Mouse (Mus musculus): Measurements from ENCODE around the gene Pdlim4. TPM values are rescaled to one million over a fixed set of nuclear protein-coding genes. Genes with fewer than 3 reads are reported as not detected.
"Not testable (repeated sequence)": the region's sequence is repeated elsewhere in the genome, so short reads cannot be mapped to it uniquely, and the experiment has no call there.

Gene Pdlim4
- polyA plus RNA-seq, 1 experiment = 20.0 TPM

DNA sequence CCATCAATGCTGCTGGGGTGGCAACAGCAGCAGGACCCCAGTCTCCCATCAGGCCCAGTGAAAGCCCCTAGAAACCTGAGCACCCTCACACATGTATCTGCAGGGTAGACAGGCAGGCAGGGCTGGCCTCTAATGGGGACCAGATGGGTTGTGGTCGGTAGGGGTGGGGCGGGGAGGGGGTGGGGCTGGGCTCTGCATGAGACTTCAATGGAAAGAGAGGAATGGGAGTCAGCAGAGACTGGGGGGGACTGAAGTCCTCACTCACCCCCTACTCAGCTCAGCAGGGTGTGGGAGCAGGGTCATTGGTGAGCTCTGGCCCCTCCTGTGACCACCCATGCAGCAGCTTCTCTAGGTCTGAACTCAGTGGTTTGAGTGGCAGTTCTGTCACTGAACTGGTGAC is 11.4 kb downstream of the Pdlim4 start:
- no peak for TF ChIP-seq CTCF (IDR thresholded peaks at IDR 0.05; ENCODE audit: borderline replicate concordance, insufficient read depth, low read length)
- TF ChIP-seq POLR2A (IDR thresholded peaks at IDR 0.05; ENCODE audit: low read depth, low read length) = no peak
- H3K4me1 ChIP-seq (ENCODE audit: control insufficient read depth, insufficient read depth, low read length) = peaks cover 24% of the 10 kb centered on the region
- no peak overlapping the region for H3K27ac ChIP-seq (ENCODE audit: insufficient read depth, low read length)
- no peak overlapping the region for H3K4me3 ChIP-seq (ENCODE audit: insufficient read depth, low read length)

DNA sequence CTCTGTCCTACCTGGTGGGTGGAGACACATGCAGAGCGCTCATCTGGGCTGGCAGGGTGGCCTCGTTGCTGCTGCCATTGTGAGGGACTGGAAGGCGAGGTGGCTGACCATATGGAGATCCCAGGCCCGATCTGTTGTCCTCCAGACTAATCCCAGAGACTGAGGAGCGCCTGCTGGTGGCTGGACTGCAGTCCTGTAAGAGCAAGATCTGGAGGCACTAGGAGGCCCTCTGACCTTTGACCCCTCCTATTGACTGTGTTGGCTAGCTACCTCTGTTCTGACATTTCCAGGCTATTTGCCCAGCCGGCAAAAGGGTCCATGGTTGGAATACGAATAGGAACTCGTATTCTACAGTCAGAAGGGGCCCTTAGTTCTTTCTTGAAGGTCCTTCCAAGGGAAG is 12.7 kb downstream of the Pdlim4 start:
- Histone ChIP-seq H3K27ac (ENCODE audit: insufficient read depth, low read length) (no peak overlapping the region), H3K4me3 (ENCODE audit: insufficient read depth, low read length) (no peak overlapping the region), H3K4me1 (ENCODE audit: control insufficient read depth, insufficient read depth, low read length) (peaks cover 15% of the 10 kb centered on the region)
- no peak for TF ChIP-seq CTCF (IDR thresholded peaks at IDR 0.05; ENCODE audit: borderline replicate concordance, insufficient read depth, low read length)
- no peak for TF ChIP-seq POLR2A (IDR thresholded peaks at IDR 0.05; ENCODE audit: low read depth, low read length)

DNA sequence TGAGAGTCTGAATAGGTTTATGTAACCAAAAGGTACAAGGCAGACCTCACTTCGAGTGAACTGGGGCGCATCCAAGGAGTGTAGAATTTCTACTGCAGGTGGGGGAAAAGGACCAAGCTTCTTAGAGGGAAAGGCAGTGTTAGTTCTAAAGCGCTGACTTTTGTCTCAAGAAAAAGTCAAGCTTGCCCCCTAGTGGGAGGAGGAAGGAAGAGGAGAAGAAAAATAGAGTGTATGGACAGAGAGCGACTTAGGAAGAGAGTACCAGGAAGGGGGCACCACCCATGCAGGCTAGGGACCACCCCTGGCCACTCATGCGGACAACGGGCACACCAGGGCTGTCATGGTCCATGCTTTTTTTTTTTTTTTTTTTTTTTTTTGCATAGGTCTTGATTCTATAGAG is 14.6 kb downstream of the Pdlim4 start:
- Histone ChIP-seq H3K4me3 (ENCODE audit: insufficient read depth, low read length) (no peak overlapping the region), H3K27ac (ENCODE audit: insufficient read depth, low read length) (no peak overlapping the region), H3K4me1 (ENCODE audit: control insufficient read depth, insufficient read depth, low read length) (peaks cover 10% of the 10 kb centered on the region; the same call in 1 of the 2 replicates)
- TF ChIP-seq CTCF (IDR thresholded peaks at IDR 0.05; ENCODE audit: borderline replicate concordance, insufficient read depth, low read length) = no peak
- no peak for TF ChIP-seq POLR2A (IDR thresholded peaks at IDR 0.05; ENCODE audit: low read depth, low read length)

- Histone ChIP-seq H3K4me1 (ENCODE audit: control insufficient read depth, insufficient read depth, low read length) (peaks cover 8% of the 10 kb centered on the region; the same call in 1 of the 2 replicates), H3K4me3 (ENCODE audit: insufficient read depth, low read length) (no peak overlapping the region), H3K27ac (ENCODE audit: insufficient read depth, low read length) (no peak overlapping the region)
- no peak for TF ChIP-seq POLR2A (IDR thresholded peaks at IDR 0.05; ENCODE audit: low read depth, low read length)
- TF ChIP-seq CTCF (IDR thresholded peaks at IDR 0.05; ENCODE audit: borderline replicate concordance, insufficient read depth, low read length) = no peak
Measured at GRCm38 (mm10) chr11:54053090-54053489, 15.7 kb downstream of the Pdlim4 start.

DNA sequence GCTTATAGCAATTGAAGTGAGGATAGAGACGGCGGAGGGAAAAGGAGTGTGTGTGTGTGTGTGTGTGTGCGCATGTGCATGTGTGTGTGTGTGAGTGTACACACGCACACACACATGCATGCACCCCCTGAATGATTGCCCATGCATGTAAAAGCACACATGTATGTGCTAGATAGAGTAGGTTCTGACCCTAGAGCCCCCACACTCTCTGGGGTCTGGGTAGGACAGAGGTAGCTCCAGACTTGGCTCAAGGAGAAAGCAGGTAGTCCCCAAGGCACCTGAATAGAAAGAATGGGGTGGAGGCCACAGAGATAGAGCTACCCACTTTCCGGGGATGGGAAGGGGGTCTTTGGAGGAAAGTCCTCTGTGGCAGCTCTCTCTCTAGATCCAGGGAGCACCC is 16.7 kb downstream of the Pdlim4 start:
- no peak overlapping the region for H3K27ac ChIP-seq (ENCODE audit: insufficient read depth, low read length)
- TF ChIP-seq CTCF (IDR thresholded peaks at IDR 0.05; ENCODE audit: borderline replicate concordance, insufficient read depth, low read length) = no peak
- TF ChIP-seq POLR2A (IDR thresholded peaks at IDR 0.05; ENCODE audit: low read depth, low read length) = no peak

DNA sequence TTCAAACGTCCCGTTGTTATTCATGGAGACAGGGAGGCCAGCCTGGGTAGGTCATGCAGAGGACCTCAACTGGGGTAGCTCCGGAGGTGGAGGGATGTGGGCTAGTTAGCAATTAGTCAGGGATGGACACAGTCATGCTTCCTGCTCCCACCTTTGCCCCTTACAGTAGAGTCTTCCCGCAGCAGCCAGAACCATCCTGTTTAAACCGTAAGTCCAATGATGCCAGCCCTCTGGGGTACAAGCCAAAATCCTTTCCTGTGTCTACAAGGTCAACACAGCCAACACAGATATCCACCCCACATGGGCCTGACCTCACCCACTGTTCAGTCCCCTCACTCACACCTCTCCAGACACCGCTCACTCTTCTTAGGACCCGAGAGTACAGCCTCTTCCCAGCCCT is 17.7 kb downstream of the Pdlim4 start:
- Histone ChIP-seq H3K27ac (ENCODE audit: insufficient read depth, low read length) (no peak overlapping the region), H3K4me1 (ENCODE audit: control insufficient read depth, insufficient read depth, low read length) (no peaks in the 10 kb centered on the region), H3K4me3 (ENCODE audit: insufficient read depth, low read length) (no peak overlapping the region)
- no peak for TF ChIP-seq POLR2A (IDR thresholded peaks at IDR 0.05; ENCODE audit: low read depth, low read length)
- TF ChIP-seq CTCF (IDR thresholded peaks at IDR 0.05; ENCODE audit: borderline replicate concordance, insufficient read depth, low read length) = no peak

More for the DNA sequence above, 16.7 kb downstream of the Pdlim4 start:
- H3K4me1 ChIP-seq (ENCODE audit: control insufficient read depth, insufficient read depth, low read length) = peaks cover under 1% of the 10 kb centered on the region; the same call in 1 of the 2 replicates
- no peak overlapping the region for H3K4me3 ChIP-seq (ENCODE audit: insufficient read depth, low read length)

DNA sequence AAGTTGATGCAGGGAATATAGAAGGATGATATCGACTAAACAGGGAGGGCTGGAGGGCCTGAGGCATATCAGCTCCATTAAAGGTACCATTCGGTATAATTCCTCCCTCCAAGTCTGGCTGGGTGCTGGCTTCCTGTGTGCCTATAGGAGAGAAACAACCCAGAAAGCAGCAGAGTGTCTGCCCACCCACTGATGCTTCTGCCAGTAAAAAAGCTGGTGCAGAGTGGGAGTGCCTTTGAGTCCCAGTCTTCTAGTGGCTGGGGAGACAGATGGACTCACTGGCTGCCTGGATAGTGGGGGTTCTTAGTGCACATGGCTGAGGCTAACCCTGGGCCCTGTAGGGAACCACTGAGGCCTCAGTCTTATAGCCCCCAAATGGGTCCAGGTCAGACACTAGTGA is 18.6 kb downstream of the Pdlim4 start:
- Histone ChIP-seq H3K27ac (ENCODE audit: insufficient read depth, low read length) (no peak overlapping the region), H3K4me3 (ENCODE audit: insufficient read depth, low read length) (no peak overlapping the region)
- TF ChIP-seq CTCF (IDR thresholded peaks at IDR 0.05; ENCODE audit: borderline replicate concordance, insufficient read depth, low read length) (no peak), POLR2A (IDR thresholded peaks at IDR 0.05; ENCODE audit: low read depth, low read length) (no peak)

DNA sequence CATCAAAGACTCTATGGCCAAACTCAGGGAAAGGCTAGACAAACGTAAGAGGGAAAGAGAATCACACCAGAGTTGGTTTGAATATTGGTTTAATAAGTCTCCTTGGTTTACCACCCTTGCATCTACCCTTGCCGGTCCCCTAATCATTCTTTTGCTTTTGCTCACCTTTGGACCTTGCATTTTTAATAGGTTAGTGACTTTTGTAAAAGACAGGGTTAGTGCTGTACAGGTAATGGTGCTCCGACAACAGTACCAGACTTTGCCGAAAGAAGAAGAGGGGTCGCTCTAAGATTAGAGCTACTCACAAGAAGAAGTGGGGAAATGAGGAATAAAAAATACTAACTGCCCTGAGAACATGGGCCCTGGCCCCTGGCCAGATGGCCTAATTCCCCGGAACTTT is 28.1 kb downstream of the Pdlim4 start:
- no peaks in the 10 kb centered on the region for H3K4me1 ChIP-seq (ENCODE audit: control insufficient read depth, insufficient read depth, low read length)
- TF ChIP-seq CTCF (IDR thresholded peaks at IDR 0.05; ENCODE audit: borderline replicate concordance, insufficient read depth, low read length) (no peak), POLR2A (IDR thresholded peaks at IDR 0.05; ENCODE audit: low read depth, low read length) (no peak)

More for the DNA sequence above, 18.6 kb downstream of the Pdlim4 start:
- no peaks in the 10 kb centered on the region for H3K4me1 ChIP-seq (ENCODE audit: control insufficient read depth, insufficient read depth, low read length)

GRCm38 (mm10) chr11:54032872-54033271 is 35.9 kb downstream of the Pdlim4 start:
- not testable (repeated sequence) for H3K27ac ChIP-seq (ENCODE audit: insufficient read depth, low read length); H3K4me3 ChIP-seq (ENCODE audit: insufficient read depth, low read length); H3K4me1 ChIP-seq (ENCODE audit: control insufficient read depth, insufficient read depth, low read length)

More for the DNA sequence above, 28.1 kb downstream of the Pdlim4 start:
- Histone ChIP-seq H3K27ac (ENCODE audit: insufficient read depth, low read length) (no peak overlapping the region), H3K4me3 (ENCODE audit: insufficient read depth, low read length) (no peak overlapping the region)

DNA sequence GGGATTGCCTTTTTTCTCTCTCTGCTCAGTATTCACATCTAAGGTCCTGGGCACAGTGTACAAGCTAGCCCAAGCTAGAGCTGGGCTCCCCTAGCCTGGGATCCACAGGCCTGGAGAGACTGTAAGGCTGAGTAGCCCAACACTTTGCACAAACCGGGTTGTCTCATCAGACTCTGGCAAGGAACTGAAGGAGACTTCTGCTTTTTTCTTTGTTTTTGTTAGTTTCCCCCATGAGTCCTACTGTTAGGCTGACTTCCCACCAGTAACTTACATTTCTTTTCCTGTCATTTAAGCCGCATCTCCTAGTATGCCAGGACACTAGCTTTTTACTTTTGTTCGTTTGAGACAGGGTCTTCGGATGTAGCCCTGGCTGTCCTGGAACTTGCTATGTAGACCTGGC is 39.8 kb downstream of the Pdlim4 start:
- Histone ChIP-seq H3K4me1 (ENCODE audit: control insufficient read depth, insufficient read depth, low read length) (no peaks in the 10 kb centered on the region; the same call in 1 of the 2 replicates), H3K4me3 (ENCODE audit: insufficient read depth, low read length) (no peak overlapping the region), H3K27ac (ENCODE audit: insufficient read depth, low read length) (no peak overlapping the region)
- no peak for TF ChIP-seq POLR2A (IDR thresholded peaks at IDR 0.05; ENCODE audit: low read depth, low read length)
